Mouse (Mus musculus) urinary bladder, postnatal 14 days (tissue): ENCODE data around the gene Slc30a3.
"Not testable (repeated sequence)": the region's sequence is repeated elsewhere in the genome, so short reads cannot be mapped to it uniquely, and the experiment has no call there.

Experiments used
- DNase-seq: peaks from one replicate; pipeline ENCODE4 v3.0.0; 2021; ENCODE audit warnings: low spot score

Slc30a3 gene

DNA sequence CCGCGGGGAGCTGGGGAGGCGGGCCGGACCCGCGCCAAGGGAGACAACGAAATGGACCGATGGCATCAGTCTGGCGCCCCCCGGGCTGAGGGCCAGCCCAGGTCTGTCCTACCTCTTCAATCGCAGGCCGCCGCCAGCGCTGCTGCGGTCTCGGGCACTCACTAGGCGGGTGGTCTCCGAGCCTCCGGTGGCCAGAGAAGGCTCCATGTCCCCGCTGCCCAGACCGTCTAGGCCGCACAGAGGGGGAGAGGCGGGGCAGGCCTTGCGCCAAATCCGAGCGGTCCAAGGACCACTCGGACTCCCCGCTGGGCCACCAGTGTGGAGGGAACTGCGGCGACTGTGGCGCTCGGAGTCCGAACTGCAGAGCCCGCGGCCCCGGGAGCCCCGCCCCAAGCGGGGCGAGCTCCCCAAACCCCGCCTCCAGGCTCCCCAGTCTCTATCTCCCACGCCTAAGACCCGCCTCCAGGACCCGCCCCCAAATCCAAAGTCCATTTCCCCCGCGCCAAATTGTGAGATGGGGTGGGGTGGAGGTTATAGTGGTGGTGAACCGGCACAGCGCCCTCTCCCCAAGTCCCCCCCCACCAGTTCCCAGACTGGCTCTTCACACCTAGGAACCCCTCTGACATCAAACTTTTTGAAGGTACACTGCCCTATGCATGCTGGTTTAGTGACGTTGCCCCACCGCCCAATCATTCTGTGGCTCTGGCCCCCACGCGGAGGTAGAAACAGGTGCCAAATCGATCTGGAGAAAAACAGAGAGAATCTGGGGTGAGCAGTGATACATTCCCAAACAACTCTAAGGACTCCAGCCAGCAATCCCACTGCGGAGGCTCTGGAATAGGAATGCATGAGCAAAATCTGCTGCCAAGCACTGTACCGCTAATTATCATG lies 14.6 kb downstream of the Slc30a3 start:
- DNase-seq = no peak

DNA sequence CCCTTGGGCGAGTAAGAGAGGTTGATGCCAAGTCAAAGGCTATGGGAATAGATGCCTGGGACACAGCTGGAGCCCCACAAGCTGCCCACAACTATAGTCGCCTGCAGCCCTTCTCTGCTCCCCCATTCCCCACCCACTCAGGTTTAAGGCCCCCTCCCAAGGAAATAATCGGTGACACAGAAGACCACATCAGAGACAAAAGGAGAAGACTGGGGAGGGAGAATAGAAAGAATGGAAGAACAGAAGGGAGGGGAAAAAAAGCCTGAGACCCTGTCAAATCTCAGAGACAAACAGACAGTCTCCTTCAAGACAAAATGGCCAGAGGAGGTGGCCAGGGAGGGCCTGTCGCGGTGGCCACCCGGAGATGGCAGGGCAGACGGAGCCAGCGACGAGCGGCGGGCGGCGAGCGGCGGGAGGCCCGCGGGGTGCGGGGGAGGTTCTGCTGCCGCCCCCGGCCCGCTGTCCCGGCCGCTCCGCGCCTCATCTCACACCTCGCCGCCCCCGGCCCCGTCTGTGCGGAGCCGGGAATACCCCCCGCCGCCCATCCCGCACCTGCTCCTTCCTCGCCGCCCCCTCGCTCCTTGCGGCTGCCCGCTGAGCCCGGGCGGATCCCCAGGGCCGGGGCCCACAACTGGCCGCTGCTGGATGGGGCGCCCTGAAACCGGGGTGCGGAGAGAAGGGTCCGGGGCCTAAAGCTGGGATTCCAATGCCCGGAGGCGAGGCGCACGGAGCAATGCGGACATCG lies 15.6 kb downstream of the Slc30a3 start:
- DNase-seq = no peak

DNA sequence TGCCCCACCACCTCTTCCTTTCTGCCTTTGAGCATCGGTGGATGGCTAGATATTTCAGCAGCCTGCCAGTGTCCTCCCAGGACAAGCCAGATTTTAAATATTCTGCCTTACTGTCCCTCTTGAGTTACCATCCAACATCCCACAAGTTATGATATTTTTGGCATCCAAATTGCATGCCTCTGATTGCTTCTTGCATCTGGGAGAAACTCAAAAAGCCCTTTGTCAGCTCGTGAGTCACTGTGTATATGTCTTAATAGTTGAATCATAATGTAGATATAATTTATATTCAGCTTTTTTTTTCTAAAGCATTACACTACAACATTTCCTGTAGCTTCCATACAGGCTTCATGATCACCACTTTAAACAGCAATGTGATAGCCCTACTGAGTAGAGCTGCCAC lies 20.9 kb downstream of the Slc30a3 start:
- no peak for DNase-seq

DNA sequence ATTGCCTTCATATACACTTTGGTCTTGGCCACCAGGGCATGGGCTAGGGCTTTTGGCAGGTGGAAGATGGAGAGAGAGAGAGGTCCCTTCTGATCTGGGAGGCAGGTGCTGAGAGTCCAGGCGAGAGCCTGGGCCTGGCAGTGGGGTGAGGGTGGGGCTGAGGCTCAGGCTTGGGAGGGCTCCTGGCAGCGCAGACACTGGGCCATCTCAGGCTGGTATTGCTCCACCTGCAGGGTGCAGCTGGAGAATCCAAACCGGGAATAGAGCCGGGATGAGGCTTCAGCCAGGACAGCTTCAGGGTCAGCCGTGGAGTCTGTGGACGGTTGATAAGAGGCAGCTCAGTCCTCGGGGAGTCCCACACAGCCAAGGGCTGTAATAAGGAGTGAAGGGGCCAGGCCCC lies 21.4 kb downstream of the Slc30a3 start:
- no peak for DNase-seq

DNA sequence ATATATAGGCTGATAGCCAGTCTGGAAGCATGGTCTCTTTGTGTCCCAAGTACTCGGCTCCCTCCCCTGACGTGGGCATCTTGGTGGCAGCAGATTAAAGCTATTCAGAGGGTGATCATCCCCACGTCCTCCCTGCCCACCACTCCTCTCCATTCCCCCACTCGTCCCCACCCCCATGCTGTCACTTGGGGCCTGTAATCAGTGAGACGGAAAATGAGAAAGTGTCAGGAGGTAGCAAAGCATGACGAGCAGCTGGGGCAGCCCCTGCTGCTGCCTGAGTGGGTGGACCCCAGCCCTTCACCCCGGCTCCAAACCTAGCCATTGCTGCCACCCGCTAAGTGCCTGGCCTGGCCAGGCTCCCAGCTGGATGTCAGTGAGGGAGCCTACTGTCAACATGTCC lies 24.1 kb downstream of the Slc30a3 start:
- no peak for DNase-seq

DNA sequence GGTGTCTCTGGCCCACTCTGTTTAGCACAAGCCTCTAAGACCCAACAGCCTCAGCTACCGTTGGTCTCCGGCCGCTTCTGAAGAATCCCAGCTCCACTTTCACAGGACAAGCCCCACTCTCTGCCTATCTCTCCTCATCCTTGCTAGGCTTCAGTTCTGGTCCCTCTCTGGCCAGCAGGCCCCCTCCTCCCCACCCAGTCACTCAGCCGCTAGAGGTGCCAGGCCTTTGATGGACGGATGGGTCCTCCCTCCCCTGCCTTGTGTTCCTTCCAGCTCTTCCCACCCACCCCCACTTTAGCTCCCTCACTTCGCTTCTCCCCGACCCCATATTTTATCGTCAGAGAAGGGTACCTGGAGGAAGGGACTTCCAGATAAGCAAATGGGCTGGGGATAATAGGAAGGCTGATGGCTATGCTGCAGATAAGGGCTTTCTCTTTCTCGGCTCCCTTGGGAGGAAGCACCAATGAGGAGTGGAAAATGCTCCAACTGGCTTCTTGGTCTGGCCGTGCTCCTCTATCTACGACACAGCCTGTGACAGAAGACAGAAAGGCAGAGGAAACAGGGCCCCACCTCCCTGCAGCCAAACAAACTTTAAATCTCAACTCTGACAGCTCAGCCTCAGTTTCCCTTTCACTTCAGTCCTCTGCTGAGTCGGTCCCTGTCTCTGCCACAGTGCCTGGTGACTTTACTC lies 25.0 kb downstream of the Slc30a3 start:
- no peak for DNase-seq

DNA sequence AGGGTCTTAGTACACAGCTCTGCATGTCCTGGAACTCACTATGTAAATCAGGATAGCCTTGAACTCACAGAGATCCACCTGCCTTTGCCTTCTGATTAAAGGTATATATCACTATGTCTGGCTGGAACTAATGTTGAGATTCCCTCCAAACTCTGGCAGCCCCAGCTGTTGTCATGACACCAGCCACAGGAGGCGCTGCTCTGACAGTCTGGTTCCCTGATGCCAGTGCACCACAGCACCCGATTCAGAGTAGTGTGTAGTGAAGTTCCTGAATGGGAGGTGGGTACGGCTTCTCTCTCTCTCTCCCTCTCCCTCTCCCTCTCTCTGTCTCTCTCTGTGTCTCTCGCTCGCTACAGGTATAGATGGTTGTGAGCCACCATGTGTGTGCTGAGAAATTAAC lies 25.7 kb downstream of the Slc30a3 start:
- peak; percentile 59 for DNase-seq

DNA sequence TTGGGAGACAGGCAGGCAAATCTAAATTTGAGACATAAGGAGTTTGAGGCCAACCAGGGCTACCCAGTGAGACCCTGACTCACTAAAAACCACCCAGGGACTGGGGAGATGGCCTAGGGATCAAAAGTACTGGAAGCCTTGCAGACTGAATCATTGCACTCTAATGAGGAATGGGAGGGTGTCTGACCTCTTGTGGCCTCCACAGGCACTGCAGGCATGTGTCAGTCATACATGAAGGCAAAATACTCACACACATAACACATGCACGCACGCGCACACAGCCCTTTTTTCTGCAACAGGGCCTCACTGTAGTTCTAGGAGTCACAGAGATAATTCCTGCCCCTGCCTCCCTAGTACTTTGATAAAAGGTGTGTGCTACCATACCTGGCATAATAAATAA lies 26.7 kb downstream of the Slc30a3 start:
- peak; percentile 41 for DNase-seq

DNA sequence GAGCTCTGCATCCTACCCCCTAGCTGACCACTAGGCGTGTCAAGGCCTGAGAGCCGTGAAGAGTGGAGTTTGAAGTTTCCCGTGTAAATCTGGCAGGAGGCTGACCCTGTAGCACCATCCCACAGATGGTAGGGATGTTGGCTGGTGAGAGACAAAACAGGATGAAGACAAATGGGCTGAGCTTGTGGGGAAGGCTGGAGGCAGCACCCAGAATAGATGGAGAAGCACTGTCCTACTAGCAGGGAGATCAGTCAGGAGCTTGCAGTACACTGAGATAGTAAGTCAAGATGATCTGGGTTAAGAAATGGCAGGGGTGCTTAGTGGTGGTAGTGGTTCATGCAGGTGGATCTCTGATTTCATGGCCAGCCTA lies 27.3 kb downstream of the Slc30a3 start:
- DNase-seq = no peak

DNA sequence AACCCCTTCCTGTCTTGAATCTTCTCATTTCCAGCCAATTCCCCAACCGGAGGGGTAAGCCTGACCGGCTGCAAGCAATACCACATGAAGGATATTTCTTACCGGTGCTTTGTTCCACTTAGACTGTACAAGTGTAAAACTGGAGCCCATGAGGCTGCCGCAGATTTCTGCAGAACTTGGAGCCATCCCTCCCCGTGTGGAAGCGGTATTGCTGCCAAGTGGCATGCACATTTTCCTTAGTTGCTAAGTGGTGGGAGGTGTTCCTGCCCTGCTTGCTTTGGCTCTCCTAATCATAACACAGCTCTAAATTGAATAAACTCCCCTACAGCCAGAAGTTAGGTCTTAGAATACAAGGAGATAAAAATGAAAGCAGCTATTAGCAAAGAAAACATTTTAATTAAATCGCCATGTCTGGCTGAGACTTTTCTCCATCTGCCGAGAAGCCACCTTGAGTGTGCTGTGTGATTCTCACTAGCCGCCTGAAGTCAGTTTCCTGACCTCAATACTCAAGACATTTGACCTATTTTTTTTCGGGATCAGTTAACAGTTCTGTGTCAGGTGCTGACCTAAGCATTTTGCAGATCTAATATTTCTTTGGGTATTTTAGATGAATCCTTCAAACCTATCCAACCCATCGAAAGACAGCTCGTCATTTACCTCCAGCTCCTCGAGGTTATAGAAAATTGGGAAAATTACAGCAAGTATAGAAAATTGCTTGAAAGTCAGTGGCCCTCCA lies 27.8 kb downstream of the Slc30a3 start:
- DNase-seq = no peak

DNA sequence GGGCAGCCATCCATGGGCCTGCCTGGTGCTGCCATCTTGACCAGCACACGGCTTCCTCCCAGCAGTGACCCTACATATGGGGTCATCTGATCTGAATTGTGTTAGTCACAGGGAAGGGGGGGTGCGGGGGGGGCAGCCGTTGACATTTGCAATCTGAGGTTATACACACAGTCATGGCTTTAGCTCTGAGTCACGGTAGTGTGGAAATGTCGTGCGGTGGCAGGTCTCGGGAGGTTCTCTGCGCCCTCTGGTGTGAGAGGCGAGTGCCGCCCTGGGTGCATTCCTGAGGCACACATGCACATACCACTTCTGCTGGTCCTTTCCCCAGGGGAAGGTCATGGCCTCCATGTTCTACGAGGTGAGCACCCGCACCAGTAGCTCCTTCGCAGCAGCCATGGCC lies 31.7 kb downstream of the Slc30a3 start:
- DNase-seq = no peak

DNA sequence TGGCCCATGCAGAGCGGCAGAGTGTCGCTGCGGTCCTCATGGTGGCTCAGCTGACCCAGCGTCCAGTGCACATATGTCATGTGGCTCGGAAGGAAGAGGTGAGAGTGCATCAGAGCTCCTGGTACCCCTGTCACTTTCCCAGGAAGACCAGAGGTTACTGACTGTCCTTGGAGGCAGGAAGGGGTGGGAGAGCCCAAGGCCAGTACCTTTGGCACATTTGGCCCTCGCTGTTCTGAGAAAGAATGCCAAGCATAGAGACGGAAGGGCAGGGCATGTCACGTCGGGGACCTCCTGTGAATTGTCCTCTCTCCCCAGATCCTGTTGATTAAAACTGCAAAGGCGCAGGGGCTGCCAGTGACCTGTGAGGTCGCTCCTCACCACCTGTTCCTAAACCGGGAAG lies 34.9 kb downstream of the Slc30a3 start:
- DNase-seq = no peak

DNA sequence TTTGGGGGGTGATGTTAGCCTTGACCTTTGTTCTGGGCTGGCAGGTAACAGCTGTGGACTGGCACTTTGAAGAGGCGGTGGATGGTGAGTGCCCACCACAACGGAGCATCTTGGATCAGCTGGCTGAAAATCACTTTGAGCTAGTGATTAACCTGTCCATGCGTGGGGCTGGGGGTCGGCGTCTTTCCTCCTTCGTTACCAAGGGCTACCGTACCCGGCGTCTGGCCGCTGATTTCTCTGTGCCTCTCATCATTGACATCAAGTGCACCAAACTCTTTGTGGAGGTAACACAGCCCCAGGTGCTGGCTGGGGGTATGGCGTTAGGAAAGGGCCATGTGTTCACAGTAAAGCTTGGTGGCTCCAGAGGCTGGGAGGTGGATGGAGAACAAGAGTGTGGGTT lies 36.2 kb downstream of the Slc30a3 start:
- no peak for DNase-seq

DNA sequence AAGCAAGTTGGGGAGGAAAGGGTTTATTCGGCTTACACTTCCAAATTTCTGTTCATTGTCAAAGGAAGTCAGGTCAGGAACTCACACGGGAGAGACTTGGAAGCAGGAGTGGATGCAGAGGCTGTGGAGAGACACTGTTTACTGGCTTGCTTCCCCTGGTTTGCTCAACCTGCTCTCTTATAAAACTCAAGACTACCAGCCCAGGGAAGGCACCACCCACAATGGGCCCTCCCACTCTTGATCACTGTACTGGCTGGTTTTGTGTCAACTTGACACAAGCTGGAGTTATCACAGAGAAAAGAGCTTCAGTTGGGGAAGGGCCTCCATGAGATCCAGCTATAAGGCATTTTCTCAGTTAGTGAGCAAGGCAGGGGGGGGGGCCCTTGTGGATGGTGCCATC lies 37.0 kb downstream of the Slc30a3 start:
- no peak for DNase-seq

DNA sequence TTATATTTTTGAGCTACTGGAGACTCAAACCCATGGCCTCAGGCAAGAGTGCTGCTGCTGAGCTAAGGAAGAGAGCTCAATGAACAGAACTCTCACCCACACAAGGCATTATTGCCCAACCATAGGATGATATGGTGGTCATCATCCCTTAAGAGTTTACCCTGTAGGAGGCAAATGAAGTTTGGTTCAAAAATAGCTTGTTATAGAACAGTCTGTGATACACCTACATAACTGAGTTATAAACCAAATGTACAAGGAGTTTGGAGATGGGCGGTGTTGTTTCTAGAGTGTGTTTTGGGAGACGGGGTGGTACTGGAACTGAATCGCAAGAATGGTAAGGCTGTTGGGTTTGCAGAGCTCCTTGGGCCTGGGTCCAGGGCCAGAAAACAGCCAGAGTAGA lies 38.2 kb downstream of the Slc30a3 start:
- DNase-seq = no peak

DNA sequence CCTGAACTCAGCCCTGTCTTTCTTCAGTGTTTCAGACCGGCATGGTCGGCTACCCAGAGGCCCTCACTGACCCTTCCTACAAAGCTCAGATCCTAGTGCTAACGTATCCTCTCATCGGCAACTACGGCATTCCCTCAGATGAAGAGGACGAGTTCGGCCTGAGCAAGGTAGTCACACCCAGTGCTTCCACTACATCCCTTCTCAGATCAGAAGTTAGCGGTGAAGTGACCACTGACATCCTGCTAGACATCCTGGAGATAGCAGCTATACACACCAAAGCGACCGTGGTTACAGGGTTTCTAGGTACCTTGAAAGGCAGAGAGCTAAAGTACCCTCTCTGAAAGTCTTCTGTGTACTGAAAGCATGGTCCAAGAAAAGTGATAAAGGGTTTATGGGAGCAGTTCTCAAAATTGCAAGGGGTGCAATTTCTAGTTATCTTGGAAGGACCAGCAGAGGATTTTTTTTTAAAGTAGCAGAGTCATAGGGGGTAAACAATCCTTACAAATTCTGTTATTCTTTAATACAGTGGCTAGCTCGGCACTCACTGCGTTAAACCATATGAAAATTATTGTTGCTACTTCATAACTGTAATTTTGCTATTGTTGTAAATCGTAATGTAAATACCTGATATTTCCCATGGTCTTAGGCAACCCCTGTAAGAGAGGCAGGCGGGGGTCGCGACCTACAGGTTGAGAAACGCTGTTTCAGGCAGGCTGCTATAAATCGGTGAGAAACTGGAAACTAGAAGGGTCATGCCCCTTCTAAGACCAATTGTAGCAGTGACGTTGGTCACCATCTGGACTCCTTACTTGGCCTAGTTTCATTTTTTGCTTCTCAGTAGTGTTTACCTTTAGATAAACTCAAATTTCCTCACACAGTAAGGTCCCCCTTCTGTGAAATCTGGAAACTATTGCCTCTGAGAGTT lies 52.6 kb downstream of the Slc30a3 start:
- no peak for DNase-seq

DNA sequence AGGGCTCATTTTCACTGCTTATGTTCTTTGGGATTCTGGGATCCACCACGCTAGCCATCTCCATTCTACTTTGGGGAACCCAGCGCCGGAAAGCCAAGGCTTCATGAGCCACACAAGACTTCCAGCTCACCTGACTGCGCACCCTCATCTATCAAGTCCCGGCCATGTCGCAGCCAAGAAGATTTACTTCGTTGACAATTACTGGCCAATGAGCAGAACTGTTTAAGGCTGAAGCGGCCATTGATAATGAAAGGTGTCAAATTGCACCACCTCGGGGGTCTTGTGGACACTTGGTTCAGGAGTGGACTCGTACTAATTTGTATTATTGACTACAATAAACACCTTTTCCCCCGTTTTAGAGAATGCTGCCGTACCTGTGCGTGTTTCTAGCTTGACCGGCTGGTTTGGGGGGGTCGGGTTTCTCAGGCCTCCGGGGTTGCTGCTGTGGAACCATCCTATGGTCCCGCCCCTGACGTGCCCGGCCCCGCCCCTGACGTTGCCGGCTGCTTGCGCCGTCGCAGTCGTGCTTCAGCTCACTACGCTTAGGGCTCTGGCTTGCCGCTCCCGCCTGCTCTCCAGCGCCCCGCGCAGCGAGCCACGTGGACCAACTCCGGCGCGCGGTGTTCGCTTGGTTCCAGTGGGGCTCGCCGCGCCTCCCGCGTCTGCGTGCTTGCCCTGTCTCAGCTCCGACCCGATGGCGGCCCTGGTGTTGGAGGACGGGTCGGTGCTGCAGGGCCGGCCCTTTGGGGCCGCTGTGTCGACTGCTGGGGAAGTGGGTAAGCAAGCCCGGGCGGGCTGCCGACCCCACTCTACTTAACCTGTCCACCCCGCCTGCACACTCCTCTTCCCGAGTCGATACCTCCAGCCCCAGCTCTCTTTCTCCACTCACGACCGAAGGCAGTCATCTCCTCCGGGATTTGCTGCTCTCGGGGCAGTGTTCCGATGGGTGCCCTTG lies 53.5 kb downstream of the Slc30a3 start, which contains the start of gene Cad:
TSS of gene Cad (plus strand) at position 520 of the 955 bp plus-strand sequence.
- peak; percentile 96 for DNase-seq

DNA sequence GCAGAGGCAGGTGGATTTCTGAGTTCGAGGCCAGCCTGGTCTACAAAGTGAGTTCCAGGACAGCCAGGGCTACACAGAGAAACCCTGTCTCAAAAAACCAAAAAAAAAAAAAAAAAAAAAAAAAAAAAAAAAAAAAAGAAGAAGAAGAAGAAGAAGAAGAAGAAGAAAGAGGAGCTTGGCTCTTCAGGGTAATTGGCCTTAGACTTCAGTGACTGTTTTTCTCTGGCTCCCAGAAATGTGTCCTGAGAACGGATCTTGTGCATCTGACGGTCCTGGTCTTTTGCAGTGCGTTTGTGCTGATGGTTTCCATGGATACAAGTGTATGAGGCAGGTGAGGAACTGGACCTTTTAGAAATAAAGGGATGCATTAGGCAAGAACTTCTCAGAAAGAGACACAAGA lies 54.3 kb downstream of the Slc30a3 start:
- not testable (repeated sequence) for DNase-seq

DNA sequence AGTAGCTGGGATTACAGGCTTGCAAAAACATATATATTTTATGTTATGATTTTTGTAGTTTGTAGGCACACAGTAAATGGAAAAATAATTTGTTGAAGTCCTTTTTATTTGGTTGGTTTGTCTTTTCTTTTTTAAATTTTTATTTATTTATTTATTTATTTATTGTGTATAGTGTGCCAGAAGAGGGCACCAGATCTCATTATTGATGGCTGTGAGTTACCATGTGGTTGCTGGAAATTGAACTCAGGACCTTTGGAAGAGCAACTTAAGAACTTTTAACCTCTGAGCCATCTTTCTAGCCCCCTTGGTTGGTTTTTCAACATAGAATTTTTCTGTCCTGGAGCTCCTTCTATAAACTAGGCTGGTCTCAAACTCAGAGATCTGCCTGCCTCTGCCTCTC lies 57.6 kb downstream of the Slc30a3 start:
- DNase-seq = no peak
